Mouse (Mus musculus) gastrocnemius, postnatal 4 days (tissue): ENCODE measurements around the gene Spi1. TPM values are rescaled to one million over a fixed set of nuclear protein-coding genes. Genes with fewer than 3 reads are reported as not detected.
"Not testable (repeated sequence)": the region's sequence is repeated elsewhere in the genome, so short reads cannot be mapped to it uniquely, and the experiment has no call there.

Experiments
- DNase-seq, 2 experiments: peaks; one replicate each; pipeline ENCODE4 v3.0.0; 2021 to 2022; ENCODE audit warnings: low spot score in 2 of 2, mixed read lengths in 2 of 2
- total RNA-seq, 2 experiments: library from RNA; stranded (reverse); gene quantifications; 2 replicates each; pipeline ENCODE4 v1.2.3; 2021

The Spi1 gene
- total RNA-seq, 2 experiments from 2014 or later, result 5.4 to 6.6 TPM

- no peak for DNase-seq
Observed at GRCm38 (mm10) chr2:91088987-91089386, 6.8 kb downstream of the Spi1 start.

- no peak for DNase-seq
Observed at GRCm38 (mm10) chr2:91090208-91090607, 8.0 kb downstream of the Spi1 start.

- no peak for DNase-seq
Observed at GRCm38 (mm10) chr2:91090827-91091226, 8.6 kb downstream of the Spi1 start.

- DNase-seq, result peak in 1 of 2 experiments; percentile 20
Observed at GRCm38 (mm10) chr2:91096524-91096923, 14.3 kb downstream of the Spi1 start.

GRCm38 (mm10) chr2:91097015-91097414 is 14.8 kb downstream of the Spi1 start:
- no peak for DNase-seq

GRCm38 (mm10) chr2:91098156-91098555 is 16.0 kb downstream of the Spi1 start:
- DNase-seq, result no peak

- peak; percentile 88 to 93 for DNase-seq
Observed at GRCm38 (mm10) chr2:91101124-91101740, 19.0 kb downstream of the Spi1 start.

GRCm38 (mm10) chr2:91108156-91108555 is 26.0 kb downstream of the Spi1 start:
- no peak for DNase-seq

GRCm38 (mm10) chr2:91109241-91109640 is 27.1 kb downstream of the Spi1 start:
- DNase-seq, result no peak

- no peak for DNase-seq
Observed at GRCm38 (mm10) chr2:91109807-91110385, 27.7 kb downstream of the Spi1 start.

- no peak for DNase-seq
Observed at GRCm38 (mm10) chr2:91110429-91110828, 28.2 kb downstream of the Spi1 start.

- DNase-seq, result not testable (repeated sequence)
Observed at GRCm38 (mm10) chr2:91111832-91112231, 29.6 kb downstream of the Spi1 start.

GRCm38 (mm10) chr2:91112491-91112890 is 30.3 kb downstream of the Spi1 start:
- DNase-seq, result no peak

- no peak for DNase-seq
Observed at GRCm38 (mm10) chr2:91113334-91113733, 31.1 kb downstream of the Spi1 start.

- no peak for DNase-seq
Observed at GRCm38 (mm10) chr2:91113852-91114251, 31.7 kb downstream of the Spi1 start.

GRCm38 (mm10) chr2:91114781-91115577 is 32.8 kb downstream of the Spi1 start:
- DNase-seq, result peak; percentile 93 to 97

GRCm38 (mm10) chr2:91115578-91115970 is 33.4 kb downstream of the Spi1 start:
- DNase-seq, result no peak

- DNase-seq, result no peak
Observed at GRCm38 (mm10) chr2:91116842-91117241, 34.7 kb downstream of the Spi1 start.

GRCm38 (mm10) chr2:91117585-91118275 is 35.5 kb downstream of the Spi1 start, which contains the start of gene Mybpc3:
Gene Mybpc3, plus strand, starts transcription at chr2:91118144.
- no peak for DNase-seq

GRCm38 (mm10) chr2:91118647-91119046 is 36.5 kb downstream of the Spi1 start:
- no peak for DNase-seq

- DNase-seq, result no peak
Observed at GRCm38 (mm10) chr2:91119061-91119460, 36.9 kb downstream of the Spi1 start.

GRCm38 (mm10) chr2:91119551-91119950 is 37.4 kb downstream of the Spi1 start:
- DNase-seq, result no peak
